Mouse (Mus musculus): ENCODE measurements around the gene Vipas39. TPM values are rescaled to one million over a fixed set of nuclear protein-coding genes. Genes with fewer than 3 reads are reported as not detected.
"Not testable (repeated sequence)": the region's sequence is repeated elsewhere in the genome, so short reads cannot be mapped to it uniquely, and the experiment has no call there.

Vipas39 gene
- polyA plus RNA-seq (2016; fragmentation: Nextera tagmentation; extraction: Ambion mirVana) = 59.7 and 62.0 TPM in 2 replicates

DNA sequence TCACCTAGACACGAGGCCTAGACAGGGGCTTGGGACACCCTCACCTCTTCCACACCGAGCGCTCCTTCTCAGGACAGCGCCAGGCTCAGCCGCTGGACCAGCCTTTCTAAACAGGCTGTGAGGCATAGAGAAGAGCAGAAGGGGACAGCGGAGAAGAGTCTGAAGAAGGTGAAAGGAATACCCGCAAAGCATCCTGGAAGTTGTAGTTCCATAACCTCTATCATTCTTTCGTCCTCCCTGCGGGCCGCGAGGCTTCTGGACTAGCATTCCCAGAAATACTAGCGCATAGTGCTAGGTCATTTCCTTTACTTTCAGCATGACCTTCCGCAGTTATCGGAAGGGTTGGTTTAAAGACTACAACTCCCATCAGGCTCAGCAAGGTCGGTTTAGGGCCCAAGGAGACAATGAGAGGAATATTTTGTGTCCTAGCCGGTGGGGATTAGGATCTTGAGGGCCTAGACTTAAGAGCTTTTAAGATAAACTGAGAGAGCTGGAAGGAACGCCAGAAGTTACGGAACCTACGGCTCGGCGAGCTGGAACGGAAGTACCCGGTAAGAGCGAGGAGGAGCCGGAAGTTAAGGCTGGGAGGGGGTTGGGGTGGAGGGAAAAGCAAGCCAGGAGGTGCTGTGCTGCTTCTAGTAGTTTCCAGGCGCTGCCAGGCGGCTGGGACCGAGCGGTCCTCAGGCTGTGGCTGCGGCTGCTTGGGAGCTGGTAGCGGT, at the start of gene Vipas39, which contains the start of gene Ahsa1:
Gene Vipas39, minus strand, starts transcription at position 149 of the 719 bp plus-strand sequence.
Gene Ahsa1, plus strand, starts transcription at position 372 of the 719 bp plus-strand sequence.
- H3K27me3 ChIP-seq = no peaks in the 10 kb centered on the region
- H3K9ac ChIP-seq = peak within 1 kb of the TSS; percentile 92
- H3K4me3 ChIP-seq (replicated peaks) = peak within 1 kb of the TSS; percentile 74
- under 1% methylated on average over 31 of the region's 31 CpGs for WGBS
- H3K36me3 ChIP-seq (replicated peaks) = peaks cover 47% of the 10 kb centered on the region
- H3K9me3 ChIP-seq = no peaks in the 10 kb centered on the region
- H3K27ac ChIP-seq = peak within 1 kb of the TSS; percentile 90
- peak; percentile 96 for ATAC-seq (ENCODE audit: low FRiP score)
- H3K4me1 ChIP-seq = peaks cover 22% of the 10 kb centered on the region
- peak within 1 kb of the TSS; percentile 74 for H3K4me2 ChIP-seq

DNA sequence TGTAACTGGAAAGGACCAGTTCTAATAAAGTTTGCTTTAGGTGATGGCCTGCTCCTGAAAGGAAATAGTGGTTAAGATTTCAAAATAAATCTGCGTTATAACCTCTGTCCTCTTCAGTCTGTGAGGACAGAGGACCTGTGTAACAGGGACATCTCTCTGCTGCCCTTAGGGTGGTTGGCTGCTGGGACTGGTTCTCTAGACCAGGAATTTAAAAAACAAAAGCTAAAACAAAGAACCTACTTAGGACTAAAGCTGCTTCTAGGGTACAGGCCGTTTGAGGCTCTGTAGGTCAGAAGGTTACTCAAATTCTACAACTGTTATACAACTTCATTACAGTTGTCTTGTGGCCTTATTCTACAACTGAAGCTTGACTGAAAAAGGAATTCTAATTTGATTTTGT, 47.0 kb upstream of the Vipas39 start:
- H3K9me3 ChIP-seq = no peaks in the 10 kb centered on the region
- no peak overlapping the region for H3K9ac ChIP-seq
- no peak overlapping the region for H3K4me3 ChIP-seq (replicated peaks)
- ATAC-seq (ENCODE audit: low FRiP score) = no peak
- 67% methylated on average over 2 of the region's 2 CpGs for WGBS
- no peak overlapping the region for H3K27ac ChIP-seq
- H3K4me2 ChIP-seq = no peak overlapping the region
- no peaks in the 10 kb centered on the region for H3K27me3 ChIP-seq
- peaks cover 27% of the 10 kb centered on the region for H3K36me3 ChIP-seq (replicated peaks)
- no peaks in the 10 kb centered on the region for H3K4me1 ChIP-seq

DNA sequence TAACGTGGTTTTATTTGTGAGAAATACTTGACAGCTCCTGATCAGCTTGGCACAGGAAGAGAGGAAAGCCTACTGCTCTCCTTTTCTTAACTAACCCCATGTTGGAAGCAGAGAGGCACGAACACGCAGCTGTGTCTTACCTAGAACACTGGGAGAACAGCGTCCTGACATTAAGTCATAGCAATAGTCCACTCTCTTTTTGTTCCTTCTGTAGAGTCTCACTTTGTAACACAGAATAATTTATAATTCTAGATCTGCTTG, 40.5 kb upstream of the Vipas39 start:
- not testable (repeated sequence) for ATAC-seq (ENCODE audit: low FRiP score); H3K4me3 ChIP-seq (replicated peaks); H3K27ac ChIP-seq; H3K4me2 ChIP-seq; H3K4me1 ChIP-seq; H3K9me3 ChIP-seq; H3K27me3 ChIP-seq; H3K9ac ChIP-seq
- peaks cover 19% of the 10 kb centered on the region for H3K36me3 ChIP-seq (replicated peaks)
- 72% methylated on average over 4 of the region's 4 CpGs for WGBS

- no peak overlapping the region for H3K4me2 ChIP-seq
- peaks cover 19% of the 10 kb centered on the region for H3K36me3 ChIP-seq (replicated peaks)
- H3K4me3 ChIP-seq (replicated peaks) = no peak overlapping the region
- H3K4me1 ChIP-seq = peaks cover 5% of the 10 kb centered on the region; the same call in 1 of the 2 replicates
- peaks cover 14% of the 10 kb centered on the region for H3K27me3 ChIP-seq
- no peak for ATAC-seq (ENCODE audit: low FRiP score)
- WGBS = 33% methylated on average over 13 of the region's 13 CpGs
- H3K9me3 ChIP-seq = no peaks in the 10 kb centered on the region
- H3K9ac ChIP-seq = no peak overlapping the region
- no peak overlapping the region; the same call in 1 of the 2 replicates for H3K27ac ChIP-seq
Measured at GRCm38 (mm10) chr12:87305767-87306583, 39.9 kb upstream of the Vipas39 start.

GRCm38 (mm10) chr12:87301189-87301588, 35.1 kb upstream of the Vipas39 start:
- no peak overlapping the region for H3K27ac ChIP-seq
- WGBS = 48% methylated on average over 4 of the region's 4 CpGs
- no peaks in the 10 kb centered on the region for H3K9me3 ChIP-seq
- peaks cover 22% of the 10 kb centered on the region for H3K4me1 ChIP-seq
- no peaks in the 10 kb centered on the region for H3K36me3 ChIP-seq (replicated peaks)
- H3K4me2 ChIP-seq = no peak overlapping the region
- H3K4me3 ChIP-seq (replicated peaks) = no peak overlapping the region
- no peak overlapping the region for H3K9ac ChIP-seq
- peaks cover 43% of the 10 kb centered on the region for H3K27me3 ChIP-seq
- no peak for ATAC-seq (ENCODE audit: low FRiP score)

DNA sequence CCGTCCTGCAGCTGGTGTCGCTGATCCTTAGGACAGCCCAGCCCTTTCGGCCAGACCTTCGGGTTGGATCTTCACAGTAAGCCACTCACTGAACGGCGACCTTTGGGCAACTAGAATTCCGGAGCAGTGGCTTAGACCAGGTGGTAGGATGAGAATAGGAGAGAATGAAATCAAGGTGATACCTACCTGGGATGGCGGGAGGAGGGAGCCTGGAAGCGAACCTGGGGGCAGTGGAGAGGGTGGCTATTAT, 34.3 kb upstream of the Vipas39 start:
- peak overlapping the region; percentile 74 for H3K4me3 ChIP-seq (replicated peaks)
- H3K27ac ChIP-seq = no peak overlapping the region
- H3K4me1 ChIP-seq = peaks cover 17% of the 10 kb centered on the region
- peak overlapping the region; percentile 97 for H3K4me2 ChIP-seq
- H3K9me3 ChIP-seq = no peaks in the 10 kb centered on the region
- no peaks in the 10 kb centered on the region for H3K36me3 ChIP-seq (replicated peaks)
- peaks cover 43% of the 10 kb centered on the region for H3K27me3 ChIP-seq
- H3K9ac ChIP-seq = peak overlapping the region; percentile 74; the same call in 1 of the 2 replicates
- WGBS = 1% methylated on average over 9 of the region's 9 CpGs
- ATAC-seq (ENCODE audit: low FRiP score) = 0 out of 2 replicates have a peak, but pooled peaks have one; percentile 10

DNA sequence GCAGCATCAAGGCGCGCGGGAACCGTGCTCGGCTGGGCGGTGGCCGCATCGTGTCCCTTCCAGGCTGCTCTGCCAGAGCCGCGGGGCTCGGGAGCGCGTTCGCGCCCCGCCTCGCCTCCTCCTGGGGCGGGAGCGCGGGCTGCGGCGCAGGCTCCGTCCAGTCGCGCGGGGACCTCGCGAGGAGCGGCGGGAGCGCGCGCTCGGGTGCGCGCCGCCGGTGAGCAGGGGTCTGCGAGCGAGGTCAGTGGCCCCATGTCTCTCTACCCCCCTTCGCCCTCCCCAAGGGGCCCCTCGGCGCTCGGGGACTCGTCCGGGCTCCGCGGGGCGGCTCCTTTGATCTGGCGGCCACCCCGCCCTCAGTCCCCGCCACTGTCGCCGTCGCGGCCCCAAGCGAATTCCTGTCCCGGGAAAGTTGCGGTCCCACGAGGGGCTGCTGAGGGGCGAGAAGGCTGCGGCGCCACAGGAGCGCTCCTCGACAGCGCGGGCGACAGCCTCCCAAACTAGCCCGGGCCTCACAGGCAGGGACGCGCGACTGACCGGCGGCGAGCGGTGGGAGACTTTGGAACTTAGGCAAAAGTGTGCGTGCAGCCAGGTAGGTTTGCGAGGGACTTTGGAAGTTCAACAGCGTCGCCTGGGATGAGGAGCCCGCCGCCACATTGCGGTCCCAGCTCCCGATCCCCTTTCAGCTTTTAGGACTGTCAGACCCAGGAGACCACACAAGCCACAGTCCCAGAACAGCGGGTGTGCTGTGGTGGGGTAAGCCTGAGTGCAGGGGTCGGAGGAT, 33.8 kb upstream of the Vipas39 start, which contains the start of gene Ism2:
Gene Ism2, minus strand, starts transcription at position 49 of the 784 bp plus-strand sequence.
- peaks cover 17% of the 10 kb centered on the region for H3K4me1 ChIP-seq
- no peak within 1 kb of the TSS for H3K27ac ChIP-seq
- peak; percentile 82 for ATAC-seq (ENCODE audit: low FRiP score)
- peak within 1 kb of the TSS; percentile 74 for H3K9ac ChIP-seq
- H3K27me3 ChIP-seq = peaks cover 43% of the 10 kb centered on the region
- H3K9me3 ChIP-seq = no peaks in the 10 kb centered on the region
- under 1% methylated on average over 77 of the region's 86 CpGs for WGBS
- H3K4me3 ChIP-seq (replicated peaks) = peak within 1 kb of the TSS; percentile 74
- no peaks in the 10 kb centered on the region for H3K36me3 ChIP-seq (replicated peaks)
- H3K4me2 ChIP-seq = peak within 1 kb of the TSS; percentile 97

DNA sequence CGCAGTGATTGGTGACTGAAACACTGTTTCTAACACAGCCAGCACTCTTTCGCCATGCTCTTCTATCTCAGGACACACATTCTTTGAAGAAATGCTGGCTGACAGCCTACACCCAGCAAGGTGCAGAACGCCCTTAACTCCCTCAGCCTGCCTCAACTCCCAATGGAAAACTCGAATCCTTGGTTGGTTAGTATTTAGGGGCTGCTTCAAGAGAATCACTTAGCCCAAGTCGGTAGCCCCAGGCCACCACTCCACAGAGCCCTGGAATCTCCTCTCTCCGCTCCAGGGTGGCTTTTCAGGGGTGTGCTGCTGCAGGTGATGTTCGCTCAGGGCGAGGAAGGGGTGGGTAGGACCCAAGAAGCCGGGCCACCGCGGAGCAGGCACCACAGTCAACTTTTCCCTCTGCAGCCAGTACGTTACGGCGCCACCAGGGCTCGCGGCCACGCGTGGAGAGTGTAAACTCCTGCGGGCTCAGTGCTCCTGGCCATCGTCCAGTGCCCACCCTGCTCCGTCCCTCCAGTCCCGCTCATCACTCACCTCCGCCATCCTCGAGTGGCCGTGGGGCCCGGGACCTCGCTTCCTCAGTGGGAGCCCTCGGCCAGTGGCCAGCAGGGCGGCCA, 33.1 kb upstream of the Vipas39 start:
- Histone ChIP-seq H3K4me1 (peaks cover 17% of the 10 kb centered on the region), H3K36me3 (replicated peaks) (no peaks in the 10 kb centered on the region), H3K27me3 (peaks cover 43% of the 10 kb centered on the region), H3K9me3 (no peaks in the 10 kb centered on the region), H3K27ac (no peak overlapping the region), H3K4me3 (replicated peaks) (peak overlapping the region; percentile 74), H3K4me2 (peak overlapping the region; percentile 97), H3K9ac (peak overlapping the region; percentile 74)
- ATAC-seq (ENCODE audit: low FRiP score) = no peak; the same call in 1 of the 2 replicates
- 11% methylated on average over 29 of the region's 29 CpGs for WGBS

DNA sequence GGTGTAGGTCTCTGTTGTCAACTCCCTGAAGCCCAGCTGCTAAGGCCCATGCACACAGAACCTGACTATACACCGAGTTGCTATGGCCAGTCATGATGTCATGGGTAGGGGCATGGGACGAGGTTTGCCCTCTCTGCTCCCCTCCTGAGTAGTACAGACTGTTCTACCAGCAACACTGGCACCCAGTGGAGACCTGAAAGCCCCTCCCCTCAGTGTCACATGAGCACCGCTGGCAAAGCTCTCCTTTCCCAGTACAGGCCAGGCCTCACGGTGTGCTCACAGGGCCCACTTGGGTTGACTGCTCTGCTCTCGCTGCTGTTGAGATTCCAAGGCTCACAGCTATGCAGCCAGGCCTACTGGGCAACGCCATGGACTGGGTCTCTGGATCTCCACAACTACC, 27.9 kb upstream of the Vipas39 start:
- Histone ChIP-seq H3K9me3 (no peaks in the 10 kb centered on the region), H3K4me2 (no peak overlapping the region), H3K4me3 (replicated peaks) (no peak overlapping the region), H3K27me3 (peaks cover 9% of the 10 kb centered on the region), H3K4me1 (no peaks in the 10 kb centered on the region), H3K27ac (no peak overlapping the region), H3K36me3 (replicated peaks) (no peaks in the 10 kb centered on the region), H3K9ac (no peak overlapping the region)
- no peak for ATAC-seq (ENCODE audit: low FRiP score)
- 81% methylated on average over 6 of the region's 6 CpGs for WGBS

GRCm38 (mm10) chr12:87289100-87289499, 23.0 kb upstream of the Vipas39 start:
- ATAC-seq (ENCODE audit: low FRiP score) = no peak
- Histone ChIP-seq H3K36me3 (replicated peaks) (no peaks in the 10 kb centered on the region), H3K4me2 (no peak overlapping the region), H3K4me1 (no peaks in the 10 kb centered on the region), H3K9ac (no peak overlapping the region), H3K9me3 (no peaks in the 10 kb centered on the region), H3K27me3 (no peaks in the 10 kb centered on the region), H3K27ac (no peak overlapping the region), H3K4me3 (replicated peaks) (no peak overlapping the region)
- WGBS = 93% methylated on average over 5 of the region's 5 CpGs

DNA sequence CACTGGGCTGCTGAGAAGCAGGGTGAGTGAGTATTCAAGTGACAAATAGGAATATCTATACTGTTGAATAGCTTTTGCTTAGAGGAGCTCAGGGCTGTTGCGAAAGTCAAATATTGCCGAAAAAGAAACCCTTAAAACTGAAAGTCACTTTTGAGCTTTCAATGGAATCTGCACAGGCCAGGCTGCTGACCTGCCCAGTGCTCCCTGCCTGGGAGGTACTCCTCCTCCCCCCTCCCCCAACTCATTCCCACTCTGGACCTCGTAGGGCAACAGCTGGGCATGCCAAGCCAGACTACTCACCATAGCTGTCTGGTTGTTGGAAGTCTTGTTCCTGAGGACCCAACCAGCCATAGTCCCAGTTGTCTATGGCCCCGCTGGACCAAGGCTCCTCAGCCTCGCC, 18.7 kb upstream of the Vipas39 start:
- Histone ChIP-seq H3K4me3 (replicated peaks) (no peak overlapping the region), H3K4me1 (no peaks in the 10 kb centered on the region), H3K27ac (no peak overlapping the region), H3K4me2 (no peak overlapping the region), H3K27me3 (0 out of 2 replicates have a peak, but pooled peaks cover 3% of the 10 kb centered on the region), H3K9me3 (no peaks in the 10 kb centered on the region), H3K9ac (no peak overlapping the region), H3K36me3 (replicated peaks) (no peaks in the 10 kb centered on the region)
- WGBS = 91% methylated on average over 5 of the region's 5 CpGs
- ATAC-seq (ENCODE audit: low FRiP score) = no peak

- no peaks in the 10 kb centered on the region for H3K9me3 ChIP-seq
- WGBS = 78% methylated on average over 4 of the region's 4 CpGs
- H3K4me1 ChIP-seq = no peaks in the 10 kb centered on the region
- no peak for ATAC-seq (ENCODE audit: low FRiP score)
- H3K4me3 ChIP-seq (replicated peaks) = no peak overlapping the region
- H3K27me3 ChIP-seq = 0 out of 2 replicates have a peak, but pooled peaks cover 3% of the 10 kb centered on the region
- H3K4me2 ChIP-seq = no peak overlapping the region
- no peak overlapping the region for H3K9ac ChIP-seq
- no peaks in the 10 kb centered on the region for H3K36me3 ChIP-seq (replicated peaks)
- no peak overlapping the region for H3K27ac ChIP-seq
Measured at GRCm38 (mm10) chr12:87284268-87284667, 18.2 kb upstream of the Vipas39 start.

All from forebrain, embryonic 12.5 days (tissue).